In the genomic region with DNA sequence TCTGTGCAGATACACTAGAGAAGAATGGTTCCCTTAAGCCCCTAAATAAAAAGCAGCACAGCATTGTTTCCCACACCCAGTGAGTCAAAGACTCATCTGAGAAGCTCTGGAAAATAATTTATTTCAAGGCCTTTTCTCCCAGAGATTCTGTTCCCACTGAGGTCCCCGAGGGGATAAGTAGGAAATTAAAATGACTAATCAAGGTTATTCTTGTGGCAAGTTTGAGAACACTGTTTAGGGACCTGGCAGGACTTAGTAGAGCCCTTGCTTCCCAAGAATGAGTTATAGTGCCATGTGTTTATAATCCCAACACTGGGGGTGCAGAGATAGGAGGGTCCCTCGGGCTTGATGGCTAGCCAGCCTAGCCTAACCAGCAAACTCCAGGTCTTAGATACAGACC, we compare ENCODE assay signal across 17 mouse cellular contexts.
DNase-seq lines count a peak whose midpoint lies in the region; ATAC-seq and TF ChIP-seq lines count a peak whose summit lies in the region.
"Had no signal": no experiment of that assay in that cellular context is flagged by ENCODE, and none has a peak within 500 bp of the region (broad histone marks: within the 10 kb centered on the region; RNA-seq: fewer than 3 reads in every experiment).

No protein-coding gene starts in this region.

- peaks cover 87% of the 10 kb centered on the region for H3K36me3 ChIP-seq in heart, postnatal 0 days (replicated peaks; ENCODE audit: control insufficient read depth, insufficient read depth, low read length)
- peaks cover 59% of the 10 kb centered on the region for H3K36me3 ChIP-seq in heart, embryonic 10.5 days
- no peaks in the 10 kb centered on the region for H3K36me3 ChIP-seq in liver, embryonic 14.5 days (replicated peaks; ENCODE audit: control insufficient read depth, insufficient read depth, low read depth)
- no peaks in the 10 kb centered on the region for H3K36me3 ChIP-seq in liver, embryonic 12.5 days
- H3K36me3 ChIP-seq: embryonic facial prominence, embryonic 10.5 days; midbrain, embryonic 10.5 days; stomach, embryonic 15.5 days had no signal

- no peak for ATAC-seq in heart, postnatal 0 days (ENCODE audit: insufficient read depth, low read depth)
- no peak for ATAC-seq in liver, embryonic 14.5 days (ENCODE audit: insufficient read depth)
- ATAC-seq in liver, embryonic 12.5 days: no peak

- no peak for TF ChIP-seq CTCF in heart, postnatal 0 days (IDR thresholded peaks at IDR 0.05; ENCODE audit: low read depth)
- no peak for TF ChIP-seq CTCF in liver, embryonic 14.5 days (IDR thresholded peaks at IDR 0.05; ENCODE audit: low read depth)

- DNase-seq in gastrocnemius, adult 18-20 months (ENCODE audit: low spot score): peak; percentile 32
- no peak for DNase-seq in gastrocnemius, postnatal 10 days
- no peak for DNase-seq in heart, postnatal 0 days (ENCODE audit: low spot score)
- DNase-seq in heart, embryonic 10.5 days (ENCODE audit: low spot score): no peak
- no peak for DNase-seq in liver, embryonic 14.5 days (ENCODE audit: low read depth in 3 of 3, low spot score in 3 of 3)
- no peak for DNase-seq in ovary, adult 18-20 months (ENCODE audit: low spot score)
- DNase-seq: B cell, adult 2 months; cerebellum, adult 9-10 months; kidney, adult 11 months; right cerebral cortex, postnatal 25 days; thymus, adult 2 months had no signal

- TF ChIP-seq EP300 in heart, postnatal 0 days (IDR thresholded peaks at IDR 0.05; ENCODE audit: low read depth): no peak
- no peak for TF ChIP-seq EP300 in liver, embryonic 14.5 days (IDR thresholded peaks at IDR 0.05; ENCODE audit: low read depth)

- peaks cover 4% of the 10 kb centered on the region for H3K4me1 ChIP-seq in heart, postnatal 0 days (ENCODE audit: control insufficient read depth, insufficient read depth)
- H3K4me1 ChIP-seq in heart, embryonic 10.5 days: peaks cover 29% of the 10 kb centered on the region
- peaks cover 0 to 19% of the 10 kb centered on the region in 2 experiments; a peak in 3 of 4 replicates for H3K4me1 ChIP-seq in liver, embryonic 14.5 days (replicated peaks; ENCODE audit: control insufficient read depth in 2 of 2, insufficient read depth in 2 of 2, low read length in 1 of 2)
- H3K4me1 ChIP-seq in liver, embryonic 12.5 days: peaks cover 6% of the 10 kb centered on the region; the same call in 1 of the 2 replicates

- 56% methylated on average over 2 of the region's 2 CpGs for WGBS in heart, postnatal 0 days
- 71% methylated on average over 2 of the region's 2 CpGs for WGBS in heart, embryonic 10.5 days
- 27% methylated on average over 2 of the region's 2 CpGs for WGBS in liver, embryonic 14.5 days (ENCODE audit: insufficient replicate concordance)
- 41% methylated on average over 2 of the region's 2 CpGs for WGBS in liver, embryonic 12.5 days (ENCODE audit: insufficient replicate concordance)

- H3K4me3 ChIP-seq in heart, postnatal 0 days (ENCODE audit: low read depth, low read length): no peak overlapping the region
- no peak overlapping the region for H3K4me3 ChIP-seq in heart, embryonic 10.5 days
- H3K4me3 ChIP-seq in liver, embryonic 14.5 days (ENCODE audit: insufficient read depth in 1 of 2, low read depth in 2 of 2, low read length in 2 of 2): no peak overlapping the region
- no peak overlapping the region for H3K4me3 ChIP-seq in liver, embryonic 12.5 days
- H3K4me3 ChIP-seq: embryonic facial prominence, embryonic 10.5 days; limb, embryonic 13.5 days; midbrain, embryonic 10.5 days; stomach, embryonic 15.5 days had no signal

- no peaks in the 10 kb centered on the region for H3K27me3 ChIP-seq in heart, postnatal 0 days (ENCODE audit: control insufficient read depth, insufficient read depth, low read length)
- no peaks in the 10 kb centered on the region for H3K27me3 ChIP-seq in heart, embryonic 10.5 days (ENCODE audit: insufficient read depth, poor library complexity, severe bottlenecking)
- H3K27me3 ChIP-seq in liver, embryonic 14.5 days (ENCODE audit: control insufficient read depth, insufficient read depth, low read length): no peaks in the 10 kb centered on the region
- H3K27me3 ChIP-seq in liver, embryonic 12.5 days (replicated peaks): no peaks in the 10 kb centered on the region
- H3K27me3 ChIP-seq: stomach, embryonic 15.5 days had no signal

- H3K27ac ChIP-seq in heart, postnatal 0 days (ENCODE audit: low read depth): peak overlapping the region; percentile 11; the same call in 1 of the 2 replicates
- no peak overlapping the region for H3K27ac ChIP-seq in heart, embryonic 10.5 days
- no peak overlapping the region for H3K27ac ChIP-seq in liver, embryonic 14.5 days
- no peak overlapping the region for H3K27ac ChIP-seq in liver, embryonic 12.5 days
- H3K27ac ChIP-seq: embryonic facial prominence, embryonic 10.5 days; limb, embryonic 13.5 days; macrophage; midbrain, embryonic 10.5 days; stomach, embryonic 15.5 days had no signal

- H3K9ac ChIP-seq in heart, postnatal 0 days (replicated peaks; ENCODE audit: low read depth, low read length): no peak overlapping the region
- H3K9ac ChIP-seq in liver, embryonic 14.5 days (replicated peaks): no peak overlapping the region
- H3K9ac ChIP-seq in liver, embryonic 12.5 days: no peak overlapping the region
- H3K9ac ChIP-seq: limb, embryonic 13.5 days; stomach, embryonic 15.5 days had no signal

- no peaks in the 10 kb centered on the region for H3K9me3 ChIP-seq in heart, postnatal 0 days (replicated peaks; ENCODE audit: control insufficient read depth, low read length)
- no peaks in the 10 kb centered on the region for H3K9me3 ChIP-seq in heart, embryonic 10.5 days
- no peaks in the 10 kb centered on the region for H3K9me3 ChIP-seq in liver, embryonic 14.5 days (ENCODE audit: control insufficient read depth, low read length)
- no peaks in the 10 kb centered on the region for H3K9me3 ChIP-seq in liver, embryonic 12.5 days (replicated peaks)
- H3K9me3 ChIP-seq: embryonic facial prominence, embryonic 10.5 days; limb, embryonic 13.5 days; midbrain, embryonic 10.5 days; stomach, embryonic 15.5 days had no signal

- no peak overlapping the region for H3K4me2 ChIP-seq in heart, postnatal 0 days (ENCODE audit: low read depth, low read length)
- H3K4me2 ChIP-seq in liver, embryonic 14.5 days (ENCODE audit: low read depth): peak overlapping the region; percentile 41
- H3K4me2 ChIP-seq in liver, embryonic 12.5 days: no peak overlapping the region
- H3K4me2 ChIP-seq: limb, embryonic 13.5 days; stomach, embryonic 15.5 days had no signal
